ENCODE assay signal across 21 mouse cellular contexts in the genomic region with DNA sequence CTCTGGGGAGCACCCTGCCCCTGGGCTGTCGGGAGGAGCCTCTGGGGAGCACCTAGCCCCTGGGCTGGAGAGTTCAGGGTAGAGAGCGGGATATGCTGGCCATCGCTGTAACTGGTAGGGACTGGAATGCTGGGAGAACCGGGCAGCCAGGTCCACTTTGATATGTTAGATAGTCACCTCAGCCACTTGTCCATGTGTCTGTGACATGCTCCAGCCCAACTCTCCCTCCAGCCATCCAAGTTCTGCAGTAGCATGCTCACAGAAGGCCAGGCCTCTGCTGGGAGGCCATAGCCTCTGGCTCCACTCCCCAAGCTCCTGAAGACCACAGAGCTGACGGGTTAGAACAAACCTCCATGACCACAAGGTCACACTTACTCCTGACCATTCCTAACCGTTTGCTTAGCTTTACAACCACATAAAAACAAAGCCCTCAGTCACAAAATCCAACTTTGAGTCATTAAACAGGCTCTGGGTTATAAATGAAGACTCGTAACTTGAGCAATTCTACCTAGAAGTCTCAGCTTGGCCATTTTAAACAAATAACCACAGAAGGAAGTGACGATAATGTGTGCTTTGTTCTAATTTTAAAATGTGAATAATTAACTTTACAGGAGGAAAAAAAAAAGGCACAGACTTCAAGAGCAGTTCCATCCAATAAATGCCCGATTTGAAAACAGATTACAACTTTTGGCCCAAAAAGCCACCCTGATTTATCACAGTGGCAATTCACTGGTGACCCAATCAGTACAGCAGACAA. TPM values are rescaled to one million over a fixed set of nuclear protein-coding genes. Genes with fewer than 3 reads are reported as not detected.
DNase-seq lines count a peak whose midpoint lies in the region; ATAC-seq and TF ChIP-seq lines count a peak whose summit lies in the region.
"Had no signal": no experiment of that assay in that cellular context is flagged by ENCODE, and none has a peak within 500 bp of the region (broad histone marks: within the 10 kb centered on the region; RNA-seq: fewer than 3 reads in every experiment).

No protein-coding gene starts in this region.

- H3K9ac ChIP-seq in kidney, postnatal 0 days (ENCODE audit: low read depth, low read length): no peak overlapping the region
- no peak overlapping the region for H3K9ac ChIP-seq in forebrain, postnatal 0 days
- H3K9ac ChIP-seq: embryonic facial prominence, embryonic 13.5 days; forebrain, embryonic 12.5 days; heart, embryonic 15.5 days; hindbrain, embryonic 12.5 days; neural tube, embryonic 15.5 days had no signal

- H3ac ChIP-seq in C2C12 (ENCODE audit: control insufficient read depth, insufficient read length, low read depth): no peak overlapping the region

- TF ChIP-seq CTCF in kidney, postnatal 0 days (IDR thresholded peaks at IDR 0.05; ENCODE audit: low read depth): no peak
- no peak for TF ChIP-seq CTCF in C2C12 (IDR thresholded peaks at IDR 0.05; ENCODE audit: control insufficient read depth, insufficient read depth, insufficient read length)
- TF ChIP-seq CTCF in forebrain, postnatal 0 days (IDR thresholded peaks at IDR 0.05; ENCODE audit: low read depth): no peak

- H3K9me3 ChIP-seq in kidney, postnatal 0 days (replicated peaks; ENCODE audit: low read length): no peaks in the 10 kb centered on the region
- no peaks in the 10 kb centered on the region for H3K9me3 ChIP-seq in limb, embryonic 10.5 days (replicated peaks)
- H3K9me3 ChIP-seq in forebrain, postnatal 0 days (ENCODE audit: low read length): no peaks in the 10 kb centered on the region
- H3K9me3 ChIP-seq: embryonic facial prominence, embryonic 13.5 days; heart, embryonic 15.5 days; hindbrain, embryonic 12.5 days; neural tube, embryonic 15.5 days had no signal

- H3K4me3 ChIP-seq in kidney, postnatal 0 days (replicated peaks; ENCODE audit: low read depth, low read length): no peak overlapping the region
- H3K4me3 ChIP-seq in C2C12 (ENCODE audit: insufficient read depth, poor library complexity, severe bottlenecking): no peak overlapping the region
- no peak overlapping the region for H3K4me3 ChIP-seq in limb, embryonic 10.5 days
- H3K4me3 ChIP-seq in forebrain, postnatal 0 days (ENCODE audit: low read depth, low read length): no peak overlapping the region
- H3K4me3 ChIP-seq: embryonic facial prominence, embryonic 13.5 days; forebrain, embryonic 12.5 days; heart, embryonic 15.5 days; hindbrain, embryonic 12.5 days; neural tube, embryonic 15.5 days had no signal

- H3K36me3 ChIP-seq in kidney, postnatal 0 days (ENCODE audit: insufficient read depth, low read length): no peaks in the 10 kb centered on the region
- H3K36me3 ChIP-seq in C2C12 (ENCODE audit: control insufficient read depth, insufficient read depth): peaks cover 11% of the 10 kb centered on the region
- no peaks in the 10 kb centered on the region for H3K36me3 ChIP-seq in limb, embryonic 10.5 days
- no peaks in the 10 kb centered on the region for H3K36me3 ChIP-seq in forebrain, postnatal 0 days (ENCODE audit: insufficient read depth)
- H3K36me3 ChIP-seq: embryonic facial prominence, embryonic 13.5 days; forebrain, embryonic 12.5 days; heart, embryonic 15.5 days; hindbrain, embryonic 12.5 days; neural tube, embryonic 15.5 days had no signal

- H3K79me2 ChIP-seq in C2C12 (ENCODE audit: control insufficient read depth, insufficient read depth): peaks cover 16% of the 10 kb centered on the region

- no peaks in the 10 kb centered on the region for H3K27me3 ChIP-seq in kidney, postnatal 0 days (ENCODE audit: insufficient read depth, low read length)
- H3K27me3 ChIP-seq in C2C12 (ENCODE audit: control insufficient read depth, insufficient read depth, insufficient read length): no peaks in the 10 kb centered on the region
- H3K27me3 ChIP-seq in limb, embryonic 10.5 days (ENCODE audit: low read depth, poor library complexity, severe bottlenecking): peaks cover 10% of the 10 kb centered on the region; the same call in 1 of the 2 replicates
- no peaks in the 10 kb centered on the region for H3K27me3 ChIP-seq in forebrain, postnatal 0 days (ENCODE audit: insufficient read depth, low read length)
- H3K27me3 ChIP-seq: embryonic facial prominence, embryonic 13.5 days; forebrain, embryonic 12.5 days; heart, embryonic 15.5 days; hindbrain, embryonic 12.5 days; neural tube, embryonic 15.5 days had no signal

- peaks cover 15% of the 10 kb centered on the region; the same call in 1 of the 2 replicates for H3K4me1 ChIP-seq in kidney, postnatal 0 days (replicated peaks; ENCODE audit: insufficient read depth, low read length)
- peaks cover 30% of the 10 kb centered on the region for H3K4me1 ChIP-seq in limb, embryonic 10.5 days
- no peaks in the 10 kb centered on the region for H3K4me1 ChIP-seq in forebrain, postnatal 0 days (ENCODE audit: insufficient read depth)

- H3K4me2 ChIP-seq in kidney, postnatal 0 days (ENCODE audit: low read length): no peak overlapping the region
- H3K4me2 ChIP-seq in forebrain, postnatal 0 days (ENCODE audit: low read depth): no peak overlapping the region
- H3K4me2 ChIP-seq: embryonic facial prominence, embryonic 13.5 days; forebrain, embryonic 12.5 days; heart, embryonic 15.5 days; hindbrain, embryonic 12.5 days; midbrain, embryonic 11.5 days; neural tube, embryonic 15.5 days had no signal

- 35% methylated on average over 8 of the region's 9 CpGs for WGBS in kidney, postnatal 0 days
- 60% methylated on average over 9 of the region's 9 CpGs for WGBS in limb, embryonic 10.5 days
- 86% methylated on average over 9 of the region's 9 CpGs for WGBS in forebrain, postnatal 0 days

- H3K27ac ChIP-seq in kidney, postnatal 0 days: peak overlapping the region; percentile 82
- H3K27ac ChIP-seq in limb, embryonic 10.5 days: peak overlapping the region; percentile 12; the same call in 1 of the 2 replicates
- H3K27ac ChIP-seq in forebrain, postnatal 0 days (ENCODE audit: low read depth, low read length): no peak overlapping the region
- H3K27ac ChIP-seq: embryonic facial prominence, embryonic 13.5 days; forebrain, embryonic 12.5 days; heart, embryonic 15.5 days; hindbrain, embryonic 12.5 days; neural tube, embryonic 15.5 days had no signal

- peak; percentile 50 for DNase-seq in kidney, postnatal 0 days (ENCODE audit: low spot score)
- DNase-seq in kidney, postnatal 36 days: no peak
- peak; percentile 66 for DNase-seq in fibroblast of lung, adult 2 months (ENCODE audit: low read depth)
- no peak for DNase-seq in limb, embryonic 10.5 days (ENCODE audit: low spot score)
- no peak for DNase-seq in natural killer cell, adult 2 months (ENCODE audit: low spot score in 2 of 2)
- no peak for DNase-seq in forebrain, postnatal 0 days
- DNase-seq: cerebellum, adult 11-12 months; lung, adult 18-20 months; thymus, postnatal 25 days had no signal

- 0 out of 2 replicates have a peak, but pooled peaks have one; percentile 10 for ATAC-seq in kidney, postnatal 0 days (replicated peaks; ENCODE audit: low FRiP score, low read depth)
- ATAC-seq in forebrain, postnatal 0 days: no peak

- peaks cover 9% of the 10 kb centered on the region for H3K79me3 ChIP-seq in C2C12 (ENCODE audit: low read depth)

TF ChIP-seq in C2C12, 6 proteins besides CTCF, POLR2A, EP300 and RAD21:
- TF ChIP-seq CEBPB (IDR thresholded peaks at IDR 0.05; ENCODE audit: low read depth) (no peak), MYOD1 (IDR thresholded peaks at IDR 0.05; ENCODE audit: control insufficient read depth, insufficient read length, low read depth) (peak; percentile 15)

RNA-seq across cellular contexts. Expression of a gene that starts 10.3 kb away (rescaled TPM):
- 21.5 and 24.6 TPM in 2 replicates for polyA plus RNA-seq in kidney, postnatal 0 days (2015; fragmentation: Nextera tagmentation; extraction: Ambion mirVana)
- 13.0 TPM for polyA plus RNA-seq in C2C12 (2012; fragmentation: generic; extraction: Trizol)
- not detected in 2 replicates for polyA plus RNA-seq in limb, embryonic 10.5 days (2016; fragmentation: Nextera tagmentation; extraction: Ambion mirVana)
- not detected in 2 replicates for total RNA-seq in forebrain, postnatal 0 days (2014; rRNA removed)
- polyA plus RNA-seq in forebrain, postnatal 0 days (2015; fragmentation: Nextera tagmentation; extraction: Ambion mirVana): 0.28 TPM in 1 of 2 replicates, not detected in the other
- total RNA-seq: gastrocnemius, postnatal 4 days had no signal
- polyA plus RNA-seq: brain, embryonic 14.5 days; forebrain, embryonic 12.5 days; midbrain, embryonic 11.5 days; neural tube, embryonic 15.5 days had no signal

RNA-seq across cellular contexts. Expression of a gene that starts 47.1 kb away (rescaled TPM):
- 102 and 105 TPM in 2 replicates for polyA plus RNA-seq in kidney, postnatal 0 days (2015; fragmentation: Nextera tagmentation; extraction: Ambion mirVana)
- not detected for polyA plus RNA-seq in C2C12 (2012; fragmentation: generic; extraction: Trizol)
- polyA plus RNA-seq in limb, embryonic 10.5 days (2016; fragmentation: Nextera tagmentation; extraction: Ambion mirVana): not detected in 2 replicates
- 0.10 TPM in 1 of 2 replicates, not detected in the other for total RNA-seq in forebrain, postnatal 0 days (2014; rRNA removed)
- polyA plus RNA-seq in forebrain, postnatal 0 days (2015; fragmentation: Nextera tagmentation; extraction: Ambion mirVana): not detected in 2 replicates
- total RNA-seq: common myeloid progenitor, adult 5-6 weeks; gastrocnemius, postnatal 4 days had no signal
- polyA plus RNA-seq: brain, embryonic 14.5 days; embryonic facial prominence, embryonic 13.5 days; forebrain, embryonic 12.5 days; heart, embryonic 15.5 days; hindbrain, embryonic 12.5 days; limb, embryonic 14.5 days; midbrain, embryonic 11.5 days; neural tube, embryonic 15.5 days; stomach, embryonic 14.5 days had no signal

Comparison
In these comparisons a context has a peak if more than half of its experiments do, and no peak if none do; other contexts are left out.
1. DNase-seq: peak in kidney, postnatal 0 days (single experiment) and fibroblast of lung, adult 2 months (single experiment); none in kidney, postnatal 36 days (0 of 2), limb, embryonic 10.5 days (single experiment), natural killer cell, adult 2 months (0 of 2) and forebrain, postnatal 0 days (single experiment).
2. RNA of a gene that starts 10.3 kb away (polyA plus RNA-seq): 21.5 to 24.6 TPM in kidney, postnatal 0 days and 13.0 TPM in C2C12 (single experiment); 0.28 TPM in forebrain, postnatal 0 days and not detected in limb, embryonic 10.5 days; every median in the first group is over 10 times any median in the second.
3. RNA of a gene that starts 47.1 kb away (polyA plus RNA-seq): 102 to 105 TPM in kidney, postnatal 0 days; not detected in C2C12 (single experiment), not detected in limb, embryonic 10.5 days and not detected in forebrain, postnatal 0 days; every median in the first group is over 100 times any median in the second.